Mouse (Mus musculus): ENCODE data around the gene Prtn3. TPM values are rescaled to one million over a fixed set of nuclear protein-coding genes. Genes with fewer than 3 reads are reported as not detected.

Gene Prtn3
- polyA plus RNA-seq, 1 experiment from 2014 or later = 3.7 TPM

DNA sequence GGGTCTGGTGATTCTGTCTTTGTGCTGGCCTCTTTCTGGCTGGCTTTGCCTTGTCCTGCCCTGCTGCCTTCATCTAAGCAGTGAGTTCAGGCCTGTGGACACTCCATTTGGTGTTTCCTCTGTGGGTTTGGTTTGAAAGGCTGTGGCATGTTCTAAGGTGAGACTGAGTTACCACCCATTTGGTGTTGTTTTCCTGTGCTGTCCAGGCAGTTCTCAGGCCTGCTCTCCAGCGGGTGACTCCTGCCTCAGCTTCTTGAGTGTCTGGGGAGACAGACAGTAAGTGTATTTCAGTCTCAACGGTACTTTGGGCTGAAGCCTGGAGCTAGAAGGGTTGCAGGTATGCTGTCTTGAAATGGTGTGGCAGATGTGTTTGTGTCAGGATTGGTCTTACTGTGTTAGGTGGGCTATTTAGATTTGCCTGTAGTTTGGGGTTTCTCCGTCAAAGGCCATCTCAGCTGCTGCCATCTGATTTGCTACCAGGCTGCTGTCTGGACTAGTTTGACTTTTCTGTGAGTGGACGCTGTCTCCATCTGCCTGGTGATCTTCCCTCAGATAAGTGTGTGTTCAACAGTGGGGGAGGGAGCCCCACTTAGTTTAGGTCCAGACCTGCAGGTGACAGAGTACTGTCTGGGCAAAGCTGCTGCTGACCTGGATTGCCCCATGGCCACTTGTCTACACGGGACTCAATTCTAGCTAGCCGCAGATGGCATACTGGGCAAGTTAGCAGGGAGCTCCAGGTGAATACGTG lies 17.4 kb upstream of the Prtn3 start:
- Histone ChIP-seq H3K4me3 (replicated peaks) (peak overlapping the region; percentile 97), H3K9me3 (no peaks in the 10 kb centered on the region), H3K27me3 (replicated peaks) (no peaks in the 10 kb centered on the region), H3K36me3 (peaks cover 33% of the 10 kb centered on the region), H3K4me2 (replicated peaks) (peak overlapping the region; percentile 79), H3K9ac (peak overlapping the region; percentile 100), H3K4me1 (replicated peaks) (peaks cover 62% of the 10 kb centered on the region), H3K27ac (peak overlapping the region; percentile 100)
- 22% methylated on average over 7 of the region's 7 CpGs for WGBS
- ATAC-seq = no peak

GRCm38 (mm10) chr10:79857452-79857811 lies 16.8 kb upstream of the Prtn3 start:
- H3K4me2 ChIP-seq (replicated peaks) = peak overlapping the region; percentile 79
- peak overlapping the region; percentile 100 for H3K9ac ChIP-seq
- H3K27me3 ChIP-seq (replicated peaks) = no peaks in the 10 kb centered on the region
- no peaks in the 10 kb centered on the region for H3K9me3 ChIP-seq
- WGBS = 6% methylated on average over 4 of the region's 4 CpGs
- H3K36me3 ChIP-seq = peaks cover 38% of the 10 kb centered on the region
- peak overlapping the region; percentile 100 for H3K27ac ChIP-seq
- ATAC-seq = no peak
- peaks cover 61% of the 10 kb centered on the region for H3K4me1 ChIP-seq (replicated peaks)
- H3K4me3 ChIP-seq (replicated peaks) = peak overlapping the region; percentile 97

DNA sequence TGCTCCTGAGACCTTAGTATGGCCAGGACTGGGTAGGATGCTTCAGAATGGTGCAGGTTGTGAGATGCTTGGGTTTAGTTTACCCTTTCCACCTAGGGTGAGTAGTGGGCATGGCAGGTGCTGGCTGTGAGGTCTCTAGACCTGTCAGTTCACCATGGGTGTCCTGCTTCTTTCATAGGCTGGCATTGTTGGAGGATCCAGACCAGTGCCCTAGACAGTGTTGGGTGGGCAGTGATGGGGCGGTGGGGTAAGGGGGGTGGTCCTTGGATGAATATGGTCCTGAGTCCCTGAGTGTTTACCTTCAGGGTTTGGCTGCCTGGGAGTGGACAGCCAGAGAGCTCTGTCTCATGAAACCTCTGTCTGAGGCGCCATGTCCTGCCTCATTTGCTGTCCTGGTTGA lies 16.4 kb upstream of the Prtn3 start:
- WGBS = 45% methylated on average over 2 of the region's 2 CpGs
- H3K9ac ChIP-seq = peak overlapping the region; percentile 100
- H3K9me3 ChIP-seq = no peaks in the 10 kb centered on the region
- H3K4me2 ChIP-seq (replicated peaks) = peak overlapping the region; percentile 79
- H3K27me3 ChIP-seq (replicated peaks) = no peaks in the 10 kb centered on the region
- H3K4me1 ChIP-seq (replicated peaks) = peaks cover 60% of the 10 kb centered on the region
- ATAC-seq = no peak
- peak overlapping the region; percentile 97 for H3K4me3 ChIP-seq (replicated peaks)
- peak overlapping the region; percentile 100 for H3K27ac ChIP-seq
- H3K36me3 ChIP-seq = peaks cover 43% of the 10 kb centered on the region

GRCm38 (mm10) chr10:79858416-79859074 lies 15.7 kb upstream of the Prtn3 start:
- Histone ChIP-seq H3K4me3 (replicated peaks) (peak overlapping the region; percentile 97), H3K27ac (peak overlapping the region; percentile 100), H3K36me3 (peaks cover 45% of the 10 kb centered on the region), H3K9ac (peak overlapping the region; percentile 100), H3K27me3 (replicated peaks) (no peaks in the 10 kb centered on the region), H3K9me3 (no peaks in the 10 kb centered on the region), H3K4me1 (replicated peaks) (peaks cover 57% of the 10 kb centered on the region), H3K4me2 (replicated peaks) (peak overlapping the region; percentile 79)
- no peak for ATAC-seq
- WGBS = 43% methylated on average over 17 of the region's 17 CpGs

GRCm38 (mm10) chr10:79859116-79859515 lies 15.2 kb upstream of the Prtn3 start:
- WGBS = 77% methylated on average over 11 of the region's 11 CpGs
- Histone ChIP-seq H3K27ac (no peak overlapping the region), H3K9ac (no peak overlapping the region), H3K36me3 (peaks cover 45% of the 10 kb centered on the region), H3K9me3 (no peaks in the 10 kb centered on the region), H3K27me3 (replicated peaks) (no peaks in the 10 kb centered on the region), H3K4me1 (replicated peaks) (peaks cover 57% of the 10 kb centered on the region), H3K4me3 (replicated peaks) (no peak overlapping the region), H3K4me2 (replicated peaks) (peak overlapping the region; percentile 79; the same call in 1 of the 2 replicates)
- ATAC-seq = no peak

DNA sequence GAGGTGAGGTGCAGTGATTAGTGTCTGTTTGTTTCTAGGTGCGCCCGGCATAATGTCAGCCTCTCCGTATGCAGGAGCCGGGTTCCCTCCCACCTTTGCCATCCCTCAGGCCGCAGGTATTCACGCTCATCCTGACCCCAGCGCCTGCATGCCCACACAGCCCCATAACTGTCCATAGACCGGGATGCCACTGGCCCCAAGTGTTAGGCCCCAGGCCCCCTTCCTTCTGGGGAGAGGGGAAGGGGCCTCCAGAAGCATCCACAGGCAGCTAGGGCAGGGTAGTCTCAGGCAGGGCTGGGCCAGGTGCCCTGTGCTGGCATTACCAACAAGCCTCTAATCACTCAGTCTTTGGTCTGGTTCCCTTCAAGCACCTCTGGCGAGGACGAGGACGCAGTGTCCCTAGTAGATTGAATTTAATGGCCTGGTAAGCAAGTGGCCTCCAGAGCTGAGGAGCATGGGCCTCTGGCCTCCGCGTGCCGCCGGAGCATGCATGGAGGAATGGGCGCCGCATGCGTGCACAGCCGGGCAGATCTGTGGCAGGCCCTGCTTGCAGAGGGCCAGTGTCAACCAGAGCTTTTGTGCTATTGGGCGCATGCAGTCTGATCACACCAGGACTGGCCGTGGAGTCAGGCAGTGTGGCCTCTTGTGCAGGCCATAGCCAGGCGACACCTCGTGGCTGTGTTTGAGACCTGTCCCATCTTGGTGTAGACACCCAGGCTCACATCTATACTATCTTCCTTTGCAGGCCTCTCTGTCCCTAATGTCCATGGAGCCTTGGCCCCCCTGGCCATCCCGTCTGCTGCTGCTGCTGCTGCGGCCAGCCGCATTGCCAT lies 14.0 kb upstream of the Prtn3 start:
- H3K4me2 ChIP-seq (replicated peaks) = no peak overlapping the region
- whole genome bisulfite sequencing = 89% methylated on average over 26 of the region's 26 CpGs
- H3K9me3 ChIP-seq = no peaks in the 10 kb centered on the region
- H3K27me3 ChIP-seq (replicated peaks) = no peaks in the 10 kb centered on the region
- H3K4me3 ChIP-seq (replicated peaks) = no peak overlapping the region
- H3K36me3 ChIP-seq = peaks cover 50% of the 10 kb centered on the region
- H3K4me1 ChIP-seq (replicated peaks) = peaks cover 60% of the 10 kb centered on the region
- no peak overlapping the region for H3K9ac ChIP-seq
- no peak for ATAC-seq
- no peak overlapping the region for H3K27ac ChIP-seq

GRCm38 (mm10) chr10:79861230-79862048 lies 12.8 kb upstream of the Prtn3 start:
- ATAC-seq = no peak
- Histone ChIP-seq H3K27ac (no peak overlapping the region), H3K4me3 (replicated peaks) (no peak overlapping the region), H3K9ac (no peak overlapping the region), H3K27me3 (replicated peaks) (no peaks in the 10 kb centered on the region), H3K4me1 (replicated peaks) (peaks cover 58% of the 10 kb centered on the region), H3K36me3 (peaks cover 55% of the 10 kb centered on the region), H3K4me2 (replicated peaks) (no peak overlapping the region), H3K9me3 (no peaks in the 10 kb centered on the region)
- WGBS = 68% methylated on average over 25 of the region's 25 CpGs

GRCm38 (mm10) chr10:79862049-79862788 lies 12.1 kb upstream of the Prtn3 start:
- Histone ChIP-seq H3K27me3 (replicated peaks) (no peaks in the 10 kb centered on the region), H3K4me3 (replicated peaks) (no peak overlapping the region), H3K9ac (no peak overlapping the region), H3K27ac (peak overlapping the region; percentile 6; the same call in 1 of the 2 replicates), H3K4me1 (replicated peaks) (peaks cover 50% of the 10 kb centered on the region), H3K4me2 (replicated peaks) (no peak overlapping the region), H3K9me3 (no peaks in the 10 kb centered on the region), H3K36me3 (peaks cover 55% of the 10 kb centered on the region)
- WGBS = 84% methylated on average over 23 of the region's 23 CpGs
- no peak for ATAC-seq

- Histone ChIP-seq H3K4me3 (replicated peaks) (no peak overlapping the region), H3K4me2 (replicated peaks) (no peak overlapping the region), H3K27me3 (replicated peaks) (no peaks in the 10 kb centered on the region), H3K9ac (no peak overlapping the region), H3K4me1 (replicated peaks) (peaks cover 43% of the 10 kb centered on the region), H3K9me3 (no peaks in the 10 kb centered on the region), H3K27ac (no peak overlapping the region), H3K36me3 (peaks cover 55% of the 10 kb centered on the region)
- no peak for ATAC-seq
- 61% methylated on average over 10 of the region's 10 CpGs for WGBS
These were observed 11.4 kb upstream of the Prtn3 start for GRCm38 (mm10) chr10:79862925-79863324.

DNA sequence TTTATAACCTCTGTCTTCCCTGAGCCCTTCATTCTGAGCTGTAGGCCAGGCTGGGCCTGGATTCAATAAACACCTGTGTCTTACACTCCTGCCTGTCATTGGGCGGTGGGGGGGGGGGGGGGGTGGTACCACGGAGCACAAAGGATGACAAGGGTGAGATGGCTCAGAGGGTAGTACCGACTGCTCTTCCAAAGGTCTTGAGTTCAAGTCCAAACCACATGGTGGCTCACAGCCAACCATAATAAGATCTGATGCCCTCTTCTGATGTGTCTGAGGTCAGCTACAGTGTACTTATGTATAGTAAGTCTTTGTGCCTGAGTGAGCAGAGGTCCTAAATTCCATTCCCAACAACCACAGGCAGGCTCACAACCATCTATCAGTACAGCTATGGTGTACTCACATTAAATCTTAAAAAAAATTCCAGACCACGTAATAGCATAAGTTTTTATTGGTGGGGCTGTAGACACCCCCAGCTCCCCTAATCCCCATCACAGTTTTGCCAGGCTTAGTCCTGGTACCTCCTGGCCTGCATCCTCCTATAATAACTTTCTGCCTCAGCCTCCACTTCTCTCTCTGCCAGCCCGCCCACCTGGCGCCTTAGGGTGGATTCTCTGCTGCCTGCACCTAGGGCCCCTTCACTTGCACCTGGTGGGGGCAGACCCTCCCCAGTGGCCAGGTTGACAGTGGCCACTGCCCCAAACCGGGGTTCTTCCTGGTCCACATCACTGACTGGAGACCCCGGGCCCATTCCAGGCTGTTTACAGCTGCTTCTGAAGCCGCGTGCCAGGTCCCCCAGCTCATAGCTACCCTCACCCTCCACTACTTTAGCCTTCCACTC lies 9.7 kb upstream of the Prtn3 start:
- peak; percentile 38 for ATAC-seq
- H3K9ac ChIP-seq = no peak overlapping the region
- H3K9me3 ChIP-seq = no peaks in the 10 kb centered on the region
- H3K4me2 ChIP-seq (replicated peaks) = no peak overlapping the region
- peak overlapping the region; percentile 25 for H3K27ac ChIP-seq
- H3K36me3 ChIP-seq = peaks cover 45% of the 10 kb centered on the region
- no peaks in the 10 kb centered on the region for H3K27me3 ChIP-seq (replicated peaks)
- no peak overlapping the region for H3K4me3 ChIP-seq (replicated peaks)
- H3K4me1 ChIP-seq (replicated peaks) = peaks cover 29% of the 10 kb centered on the region
- WGBS = 45% methylated on average over 9 of the region's 10 CpGs

All from intestine, embryonic 15.5 days (tissue).